Mouse (Mus musculus) cerebellum, adult 18-20 months (tissue): ENCODE data around the gene Hecw1.
"Not testable (repeated sequence)": the region's sequence is repeated elsewhere in the genome, so short reads cannot be mapped to it uniquely, and the experiment has no call there.

Source experiments
- DNase-seq, 2 experiments: peaks; one replicate each; pipeline ENCODE4 v3.0.0; 2021

Hecw1 gene

DNA sequence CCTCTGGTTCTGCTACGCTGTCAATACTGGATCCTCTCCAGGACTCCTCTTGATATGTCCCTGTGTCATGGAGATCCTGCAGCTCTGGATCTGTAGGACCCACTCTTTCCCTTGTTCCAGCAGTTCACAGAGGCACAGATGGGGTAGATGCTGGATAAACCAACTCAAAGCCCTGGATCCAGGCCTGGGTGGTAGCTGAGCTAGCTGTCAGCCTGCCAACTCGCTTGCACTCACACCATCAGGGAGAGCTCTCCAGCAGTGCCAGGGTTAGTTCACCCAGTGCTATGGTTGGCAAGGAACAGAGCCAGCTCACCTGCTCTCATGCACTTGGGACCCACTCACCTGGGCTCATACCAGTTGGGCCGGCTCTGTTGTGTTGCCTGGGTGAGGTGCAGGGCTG is 157.5 kb downstream of the Hecw1 start:
- peak; percentile 32 to 33 for DNase-seq

DNA sequence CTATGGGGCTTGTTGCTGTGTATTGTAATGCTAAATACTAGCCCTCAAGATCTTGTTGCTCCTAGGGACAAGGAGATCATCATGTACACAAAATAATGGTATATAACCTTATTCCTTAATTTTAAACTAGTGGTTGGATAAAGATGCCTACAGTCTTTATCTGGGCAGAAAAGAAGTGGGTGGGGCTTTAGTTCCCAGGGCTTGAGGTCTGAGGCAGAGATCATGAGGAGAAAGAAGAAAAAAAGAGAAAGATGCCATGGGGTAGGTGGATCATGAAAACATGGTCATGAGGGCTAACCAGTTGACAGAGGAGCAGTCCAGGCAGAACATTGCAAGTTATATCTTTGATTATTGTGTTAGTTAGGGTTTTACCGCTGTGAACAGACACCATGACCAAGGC is 195.8 kb downstream of the Hecw1 start:
- no peak for DNase-seq

DNA sequence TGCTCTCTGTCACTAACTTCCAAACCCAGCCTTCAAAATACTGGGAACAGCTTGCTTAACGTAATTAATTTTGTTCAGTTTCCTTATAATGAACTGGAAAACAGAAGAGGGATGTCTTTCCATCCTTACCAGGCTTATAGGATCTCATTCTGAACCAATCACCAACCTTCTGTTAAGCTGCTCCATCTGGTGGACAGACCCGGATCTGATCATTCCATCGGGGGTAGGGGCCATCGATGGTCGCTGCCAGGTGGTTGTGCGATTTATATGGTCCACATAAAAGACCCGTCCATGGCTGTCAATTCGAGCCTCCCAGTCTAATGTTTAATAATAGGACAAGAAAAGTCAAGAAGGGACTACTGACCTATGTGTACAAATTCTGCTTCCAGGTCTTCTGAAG is 216.4 kb downstream of the Hecw1 start:
- DNase-seq = no peak

DNA sequence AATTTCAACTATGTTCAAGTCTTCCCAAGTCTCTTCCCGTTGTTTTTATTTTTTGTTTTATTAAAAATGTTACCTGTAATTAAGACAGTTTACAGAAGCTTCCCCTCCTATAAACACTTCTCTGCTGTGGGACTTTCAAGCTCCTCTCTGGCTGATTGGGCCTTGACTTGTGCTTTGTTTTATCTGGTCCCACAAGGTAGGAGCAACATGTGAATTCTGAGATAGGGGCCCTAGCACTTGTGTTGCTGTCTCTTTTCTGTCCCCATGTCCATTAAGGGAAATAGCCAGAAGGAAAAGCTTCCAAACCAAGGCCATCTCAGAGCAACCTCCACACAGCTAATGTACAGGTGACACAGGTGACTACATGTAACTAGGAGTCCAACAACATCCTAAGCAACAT is 218.9 kb downstream of the Hecw1 start:
- no peak for DNase-seq

DNA sequence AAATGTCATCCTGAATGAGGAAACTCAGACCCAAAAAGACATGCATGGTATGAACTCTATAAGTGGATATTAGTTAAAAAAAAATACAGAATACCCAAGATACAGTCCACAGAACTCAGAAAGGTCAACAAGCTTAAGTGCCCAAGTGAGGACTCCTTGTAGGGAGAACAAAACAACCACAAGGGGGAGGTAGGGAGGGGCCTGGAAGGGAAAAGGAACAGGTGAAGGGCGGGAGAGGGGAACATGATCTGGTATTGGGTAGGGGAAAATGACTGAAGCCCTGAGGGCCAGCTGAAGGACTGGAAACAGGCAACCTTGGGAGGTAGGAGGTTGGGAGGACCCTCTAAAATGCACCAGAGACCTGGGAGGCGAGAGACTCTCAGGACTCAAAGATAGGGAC is 220.1 kb downstream of the Hecw1 start:
- DNase-seq = no peak

DNA sequence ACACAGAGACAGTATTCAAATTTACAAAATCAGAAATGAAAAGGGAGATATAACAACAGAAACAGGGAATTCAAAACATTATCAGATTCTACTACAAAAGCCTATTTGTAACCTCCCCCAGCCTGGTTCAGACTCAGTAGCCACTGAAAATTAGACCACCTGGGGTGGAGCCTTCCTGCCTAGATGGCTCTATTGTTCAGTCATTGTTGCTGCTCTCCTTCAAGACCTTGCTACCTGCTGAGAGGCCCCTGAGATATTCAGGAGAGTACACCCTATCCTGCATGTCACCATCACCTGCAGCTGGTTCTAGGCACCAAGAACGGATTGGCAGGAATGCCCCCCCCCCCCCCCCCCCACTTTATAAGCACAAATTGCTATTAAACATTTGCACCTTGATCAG is 233.0 kb downstream of the Hecw1 start:
- DNase-seq = no peak

DNA sequence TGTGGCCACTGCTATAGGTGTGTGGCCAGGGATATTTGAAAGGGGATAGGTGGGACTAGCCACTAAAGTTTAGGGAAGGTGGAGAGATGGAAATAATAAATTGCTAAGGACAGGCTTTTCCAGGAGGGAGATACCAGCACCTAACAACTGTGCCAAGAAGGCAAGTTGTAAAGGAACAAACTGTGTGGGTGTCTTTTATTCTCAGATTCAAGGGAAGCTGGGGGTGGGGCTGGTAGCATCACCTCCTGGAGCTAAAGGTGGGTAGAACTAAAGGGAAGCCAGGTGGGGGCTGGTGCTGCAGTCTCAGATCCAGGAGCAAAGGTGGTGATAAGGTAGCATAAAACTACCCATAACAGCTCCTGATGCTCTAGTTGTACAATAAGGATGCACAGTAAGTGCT is 251.6 kb downstream of the Hecw1 start:
- DNase-seq = no peak

DNA sequence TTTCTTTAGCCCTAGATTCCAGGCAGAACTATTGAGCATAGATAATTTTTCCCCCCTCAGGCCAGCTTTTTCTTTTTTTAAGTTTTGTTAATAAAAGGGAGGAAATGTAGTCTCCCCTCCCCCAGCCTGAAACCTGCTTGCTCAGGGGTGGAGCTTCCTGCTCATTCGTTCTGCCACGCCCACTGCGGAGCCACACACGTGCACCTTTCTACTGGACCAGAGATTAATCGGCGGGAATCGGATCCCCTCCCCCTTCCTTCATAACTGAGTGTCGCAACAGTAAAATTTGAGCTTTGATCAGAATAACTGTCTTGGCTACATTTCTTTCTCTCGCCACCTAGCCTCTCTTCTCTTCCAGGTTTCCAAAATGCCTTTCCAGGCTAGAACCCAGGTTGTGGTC is 262.1 kb downstream of the Hecw1 start:
- DNase-seq = not testable (repeated sequence)

DNA sequence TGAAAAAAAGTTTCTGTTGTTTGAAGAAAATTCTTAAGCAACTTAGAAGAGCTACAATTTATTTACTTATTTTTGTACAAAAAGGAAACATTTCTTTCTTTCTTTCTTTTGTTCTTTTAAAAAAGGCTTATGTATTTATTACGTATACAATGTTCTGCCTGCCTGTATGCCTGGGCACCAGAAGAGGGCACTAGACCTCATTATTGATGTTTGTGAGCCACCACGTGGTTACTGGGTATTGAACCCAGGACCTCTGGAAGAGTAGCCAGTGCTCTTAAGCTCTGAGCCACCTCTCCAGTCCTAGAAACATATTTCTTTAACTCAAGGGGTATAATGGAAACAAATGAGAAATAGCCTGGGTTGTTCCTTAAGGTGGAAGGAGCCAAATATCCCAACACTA is 277.1 kb downstream of the Hecw1 start:
- DNase-seq = no peak

DNA sequence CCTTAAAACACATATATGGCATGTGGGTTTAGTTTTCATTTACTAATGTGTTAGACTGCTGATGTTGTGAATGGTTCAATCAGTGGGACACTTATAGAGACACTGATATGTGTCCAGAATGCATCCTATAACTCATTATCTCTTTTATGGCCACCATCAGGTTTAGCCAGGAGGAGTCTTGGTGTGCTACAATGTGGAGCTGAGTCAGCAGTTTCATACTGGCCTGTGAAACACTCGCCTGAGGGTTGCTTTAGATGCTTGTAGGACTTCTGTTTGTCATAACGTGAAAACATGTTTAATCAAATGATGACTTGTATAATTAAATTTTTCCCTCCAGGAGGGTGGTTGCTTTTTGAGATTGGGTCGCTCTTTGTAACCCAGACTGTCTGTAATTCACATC is 343.4 kb downstream of the Hecw1 start:
- DNase-seq = no peak

DNA sequence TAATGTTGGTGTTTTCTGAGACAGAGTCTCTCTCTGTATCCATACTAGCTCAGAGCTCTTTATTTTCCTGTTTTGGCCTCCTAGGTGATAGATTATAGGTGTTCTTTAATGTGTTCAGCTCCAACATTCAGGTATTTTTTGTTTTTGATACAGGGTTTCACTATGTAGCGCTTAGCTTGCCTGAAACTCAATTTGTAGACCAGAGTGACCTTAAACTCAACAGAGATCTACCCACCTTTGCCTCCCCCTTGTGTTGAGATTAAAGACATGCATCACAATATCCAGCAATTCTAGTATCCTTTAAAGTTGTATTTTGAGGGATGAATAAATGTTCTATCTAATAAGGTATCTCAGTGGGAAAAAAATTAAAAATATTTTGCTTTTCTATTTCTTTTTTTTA is 345.0 kb downstream of the Hecw1 start:
- DNase-seq = no peak
